Mouse (Mus musculus) left cerebral cortex, adult 9 months (tissue): ENCODE results near the gene Pbx1.

Experiments
- DNase-seq, 2 experiments: peaks; one replicate each; pipeline ENCODE4 v3.0.0; 2022; ENCODE audit warnings: low spot score in 2 of 2

The Pbx1 gene

GRCm38 (mm10) chr1:168268751-168269623 is 163.1 kb downstream of the Pbx1 start:
- DNase-seq = no peak

GRCm38 (mm10) chr1:168268224-168268623 is 163.8 kb downstream of the Pbx1 start:
- no peak for DNase-seq

GRCm38 (mm10) chr1:168265594-168266390 is 166.3 kb downstream of the Pbx1 start:
- DNase-seq = no peak

- DNase-seq = no peak
Measured at GRCm38 (mm10) chr1:168265090-168265489, 167.0 kb downstream of the Pbx1 start.

- DNase-seq = no peak
Measured at GRCm38 (mm10) chr1:168260391-168260790, 171.7 kb downstream of the Pbx1 start.

- no peak for DNase-seq
Measured at GRCm38 (mm10) chr1:168258856-168259255, 173.2 kb downstream of the Pbx1 start.

- DNase-seq = no peak
Measured at GRCm38 (mm10) chr1:168255347-168255908, 176.6 kb downstream of the Pbx1 start.

- no peak for DNase-seq
Measured at GRCm38 (mm10) chr1:168246968-168247724, 184.9 kb downstream of the Pbx1 start.

- no peak for DNase-seq
Measured at GRCm38 (mm10) chr1:168245539-168245938, 186.5 kb downstream of the Pbx1 start.

- no peak for DNase-seq
Measured at GRCm38 (mm10) chr1:168243759-168244158, 188.3 kb downstream of the Pbx1 start.

GRCm38 (mm10) chr1:168243068-168243467 is 189.0 kb downstream of the Pbx1 start:
- DNase-seq = no peak

GRCm38 (mm10) chr1:168241316-168241715 is 190.8 kb downstream of the Pbx1 start:
- DNase-seq = no peak

- DNase-seq = no peak
Measured at GRCm38 (mm10) chr1:168240846-168241245, 191.2 kb downstream of the Pbx1 start.

- no peak for DNase-seq
Measured at GRCm38 (mm10) chr1:168240386-168240785, 191.7 kb downstream of the Pbx1 start.

- DNase-seq = no peak
Measured at GRCm38 (mm10) chr1:168236101-168236500, 196.0 kb downstream of the Pbx1 start.

- DNase-seq = no peak
Measured at GRCm38 (mm10) chr1:168234355-168234754, 197.7 kb downstream of the Pbx1 start.

- no peak for DNase-seq
Measured at GRCm38 (mm10) chr1:168233182-168233581, 198.9 kb downstream of the Pbx1 start.

GRCm38 (mm10) chr1:168231548-168232429 is 200.3 kb downstream of the Pbx1 start:
- DNase-seq = no peak

GRCm38 (mm10) chr1:168230858-168231257 is 201.2 kb downstream of the Pbx1 start:
- no peak for DNase-seq

GRCm38 (mm10) chr1:168230134-168230533 is 201.9 kb downstream of the Pbx1 start:
- DNase-seq = no peak
